Comparison of ENCODE assay signal across 26 mouse cellular contexts in the genomic region with DNA sequence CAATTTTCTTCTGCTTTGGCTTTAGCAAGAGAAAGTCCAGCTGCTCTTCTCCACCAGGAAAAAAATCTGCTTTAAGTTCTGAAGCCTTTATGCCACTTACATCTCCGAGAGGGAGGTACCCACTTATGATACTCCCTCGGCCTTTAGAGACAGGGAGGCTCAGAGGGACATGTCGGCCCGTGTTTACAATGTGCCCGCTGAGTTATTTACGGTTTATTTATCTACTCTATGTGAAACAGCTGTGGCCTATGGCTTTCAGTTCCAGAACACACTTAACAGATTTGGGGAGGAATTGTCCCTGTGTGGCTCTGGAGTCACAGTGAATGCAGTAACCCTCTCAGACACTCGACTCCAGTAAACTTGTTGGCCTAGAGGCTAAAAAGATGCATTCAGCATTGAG.
DNase-seq lines count a peak whose midpoint lies in the region; ATAC-seq and TF ChIP-seq lines count a peak whose summit lies in the region.
"Had no signal": no experiment of that assay in that cellular context is flagged by ENCODE, and none has a peak within 500 bp of the region (broad histone marks: within the 10 kb centered on the region; RNA-seq: fewer than 3 reads in every experiment).

No protein-coding gene starts in this region.

- ATAC-seq in kidney, embryonic 14.5 days (ENCODE audit: low FRiP score, low TSS enrichment): peak; percentile 69; the same call in 1 of the 2 replicates
- no peak for ATAC-seq in limb, embryonic 12.5 days (ENCODE audit: insufficient number of reproducible peaks, insufficient read depth, low FRiP score, low TSS enrichment, low read depth)
- ATAC-seq: forebrain, embryonic 15.5 days; midbrain, embryonic 13.5 days had no signal

- no peak for TF ChIP-seq CTCF in kidney, adult 2 months (conservative IDR thresholded peaks at IDR 0.05; ENCODE audit: insufficient read depth, insufficient read length, low read depth, low read length)

- no peak overlapping the region for H3K4me2 ChIP-seq in kidney, embryonic 14.5 days (replicated peaks; ENCODE audit: low read depth, low read length)
- H3K4me2 ChIP-seq in limb, embryonic 12.5 days: no peak overlapping the region
- H3K4me2 ChIP-seq: embryonic facial prominence, embryonic 12.5 days; forebrain, embryonic 15.5 days; heart, embryonic 13.5 days; hindbrain, embryonic 14.5 days; limb, embryonic 13.5 days; liver, embryonic 11.5 days; midbrain, embryonic 13.5 days; neural tube, embryonic 13.5 days had no signal

- TF ChIP-seq POLR2A in kidney, adult 2 months (IDR thresholded peaks at IDR 0.05; ENCODE audit: low read depth, low read length): no peak

- H3K9me3 ChIP-seq in kidney, embryonic 14.5 days (ENCODE audit: control insufficient read depth, low read length): no peaks in the 10 kb centered on the region
- H3K9me3 ChIP-seq in limb, embryonic 12.5 days: no peaks in the 10 kb centered on the region
- H3K9me3 ChIP-seq: embryonic facial prominence, embryonic 12.5 days; forebrain, embryonic 10.5 days; forebrain, embryonic 15.5 days; limb, embryonic 13.5 days; megakaryocyte, embryonic 14.5 days; midbrain, embryonic 13.5 days had no signal

- no peak overlapping the region for H3K27ac ChIP-seq in kidney, embryonic 14.5 days (ENCODE audit: low read depth, low read length)
- no peak overlapping the region for H3K27ac ChIP-seq in kidney, adult 2 months (ENCODE audit: insufficient read depth, low read depth, low read length)
- H3K27ac ChIP-seq in limb, embryonic 12.5 days: 0 out of 2 replicates have a peak overlapping the region, but pooled peaks have one; percentile 35
- H3K27ac ChIP-seq: embryonic facial prominence, embryonic 12.5 days; forebrain, embryonic 10.5 days; forebrain, embryonic 15.5 days; heart, embryonic 13.5 days; hindbrain, embryonic 14.5 days; limb, embryonic 13.5 days; midbrain, embryonic 13.5 days; neural tube, embryonic 13.5 days had no signal

- no peak overlapping the region for H3K9ac ChIP-seq in kidney, embryonic 14.5 days (ENCODE audit: low read depth, low read length)
- H3K9ac ChIP-seq in limb, embryonic 12.5 days (replicated peaks): no peak overlapping the region
- H3K9ac ChIP-seq: embryonic facial prominence, embryonic 12.5 days; forebrain, embryonic 15.5 days; heart, embryonic 13.5 days; hindbrain, embryonic 14.5 days; limb, embryonic 13.5 days; midbrain, embryonic 13.5 days; neural tube, embryonic 13.5 days had no signal

- 21% methylated on average over 7 of the region's 7 CpGs for WGBS in kidney, embryonic 14.5 days
- 59% methylated on average over 7 of the region's 7 CpGs for WGBS in kidney, adult 2 months
- WGBS in limb, embryonic 12.5 days: 10% methylated on average over 7 of the region's 7 CpGs

- H3K36me3 ChIP-seq in kidney, embryonic 14.5 days (ENCODE audit: control insufficient read depth, insufficient read depth, low read length): no peaks in the 10 kb centered on the region
- no peaks in the 10 kb centered on the region for H3K36me3 ChIP-seq in kidney, adult 2 months (ENCODE audit: control insufficient read depth, insufficient read depth, low read length)
- no peaks in the 10 kb centered on the region for H3K36me3 ChIP-seq in limb, embryonic 12.5 days
- H3K36me3 ChIP-seq: embryonic facial prominence, embryonic 12.5 days; forebrain, embryonic 10.5 days; forebrain, embryonic 15.5 days; heart, embryonic 13.5 days; limb, embryonic 13.5 days; midbrain, embryonic 13.5 days; neural tube, embryonic 13.5 days had no signal

- no peak overlapping the region for H3K4me3 ChIP-seq in kidney, embryonic 14.5 days (ENCODE audit: low read length)
- no peak overlapping the region for H3K4me3 ChIP-seq in kidney, adult 2 months (ENCODE audit: insufficient read depth, low read depth, low read length)
- no peak overlapping the region for H3K4me3 ChIP-seq in limb, embryonic 12.5 days (replicated peaks)
- H3K4me3 ChIP-seq: embryonic facial prominence, embryonic 12.5 days; forebrain, embryonic 10.5 days; forebrain, embryonic 15.5 days; heart, embryonic 13.5 days; limb, embryonic 13.5 days; megakaryocyte, embryonic 14.5 days; midbrain, embryonic 13.5 days; neural tube, embryonic 13.5 days had no signal

- H3K27me3 ChIP-seq in kidney, embryonic 14.5 days (ENCODE audit: control insufficient read depth, insufficient read depth, low read length): no peaks in the 10 kb centered on the region
- no peaks in the 10 kb centered on the region for H3K27me3 ChIP-seq in kidney, adult 2 months (replicated peaks; ENCODE audit: control insufficient read depth, insufficient read depth, low read length)
- no peaks in the 10 kb centered on the region for H3K27me3 ChIP-seq in limb, embryonic 12.5 days
- H3K27me3 ChIP-seq: embryonic facial prominence, embryonic 12.5 days; forebrain, embryonic 15.5 days; heart, embryonic 13.5 days; limb, embryonic 13.5 days; megakaryocyte, embryonic 14.5 days; midbrain, embryonic 13.5 days; neural tube, embryonic 13.5 days had no signal

- no peaks in the 10 kb centered on the region for H3K4me1 ChIP-seq in kidney, embryonic 14.5 days (ENCODE audit: control insufficient read depth, insufficient read depth, low read length)
- H3K4me1 ChIP-seq in kidney, adult 2 months (ENCODE audit: control insufficient read depth, insufficient read depth, low read length): no peaks in the 10 kb centered on the region
- peaks cover 7% of the 10 kb centered on the region for H3K4me1 ChIP-seq in limb, embryonic 12.5 days (replicated peaks)
- H3K4me1 ChIP-seq: embryonic facial prominence, embryonic 12.5 days; forebrain, embryonic 10.5 days; forebrain, embryonic 15.5 days; heart, embryonic 13.5 days; limb, embryonic 13.5 days; megakaryocyte, embryonic 14.5 days; midbrain, embryonic 13.5 days had no signal

- no peak for DNase-seq in kidney, adult 2 months
- DNase-seq in kidney, postnatal 4 days: peak; percentile 5 to 26
- DNase-seq in kidney, postnatal 36 days: no peak
- DNase-seq in embryo, embryonic 10.5 days (ENCODE audit: low spot score): peak; percentile 43
- DNase-seq in gastrocnemius, postnatal 25 days: no peak
- no peak for DNase-seq in thymus, postnatal 14 days
- DNase-seq: adrenal gland, postnatal 14 days; cerebellum, adult 11-12 months; cerebellum, adult 9-11 months; heart, postnatal 10 days; layer of hippocampus, adult 9-11 months; lung, postnatal 36 days; right cerebral cortex, postnatal 4 days; thymus, postnatal 36 days had no signal

Comparison
In these comparisons a context has a peak if more than half of its experiments do, and no peak if none do; other contexts are left out.
1. DNase-seq: peak in kidney, postnatal 4 days (2 of 2) and embryo, embryonic 10.5 days (single experiment); none in kidney, adult 2 months (single experiment), kidney, postnatal 36 days (0 of 2), gastrocnemius, postnatal 25 days (single experiment) and thymus, postnatal 14 days (single experiment).